Mouse (Mus musculus): ENCODE data around the gene Wnk4.

The Wnk4 gene

DNA sequence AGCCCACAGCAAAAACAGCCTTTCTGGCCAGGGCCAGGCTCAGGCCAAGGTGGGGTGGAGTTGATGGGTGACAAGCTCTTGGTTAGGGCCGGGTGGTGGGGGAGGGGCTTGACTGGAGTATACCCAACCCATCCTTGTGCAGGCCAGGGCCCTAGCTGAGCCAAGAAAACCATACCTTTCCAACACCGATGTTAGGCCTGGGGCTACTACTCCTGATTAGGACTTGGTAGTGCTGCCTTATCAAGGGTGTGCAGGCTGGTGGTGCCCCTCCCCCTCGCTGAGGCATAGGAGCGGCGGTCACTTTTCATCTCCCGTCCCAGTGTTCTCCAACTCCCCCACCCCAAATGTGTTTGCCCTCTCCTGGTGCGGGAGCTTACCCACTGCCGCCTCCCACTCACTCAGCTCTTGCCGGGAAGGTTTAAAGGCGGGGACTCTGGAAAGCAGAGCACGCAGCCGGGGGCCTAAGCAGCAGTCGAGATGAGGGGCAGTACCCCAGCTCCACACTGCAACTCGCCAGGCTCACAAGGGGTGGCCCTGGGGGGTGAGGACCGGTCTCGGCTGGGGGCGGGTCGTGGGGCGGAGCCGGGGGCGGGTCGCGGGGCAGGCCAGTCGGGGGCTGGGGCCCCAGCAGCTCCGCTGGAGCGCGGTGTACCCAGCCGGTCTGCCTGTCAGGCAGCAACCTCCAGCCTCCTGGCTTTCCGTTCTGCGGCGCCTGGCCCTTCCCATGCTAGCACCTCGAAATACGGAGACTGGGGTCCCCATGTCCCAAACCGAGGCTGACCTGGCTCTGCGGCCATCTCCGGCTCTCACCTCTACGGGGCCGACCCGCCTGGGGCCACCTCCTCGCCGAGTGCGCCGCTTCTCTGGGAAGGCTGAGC is at the start of gene Wnk4:
Gene Wnk4, plus strand, starts transcription at position 620 of the 878 bp plus-strand sequence.
- DNase-seq (ENCODE audit: low spot score): no peak

DNA sequence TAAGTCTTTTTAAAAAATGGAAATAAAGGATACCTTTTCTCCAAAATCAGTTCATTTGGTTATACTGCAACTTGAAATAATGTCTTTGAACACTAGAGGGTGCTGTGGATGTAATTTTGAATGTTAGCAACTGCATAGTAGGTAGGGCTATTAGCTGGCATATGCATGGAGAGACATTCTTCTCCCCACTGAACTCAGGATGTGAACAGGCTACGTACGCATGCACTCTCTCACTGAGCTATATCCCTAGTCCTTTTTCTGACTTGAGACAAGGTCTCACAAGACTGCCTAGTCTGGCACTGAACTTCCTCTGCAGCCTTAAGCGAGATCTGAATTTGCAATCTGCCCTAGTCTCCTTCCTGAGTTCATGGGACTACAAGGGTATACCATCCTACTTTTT is 48.4 kb upstream of the Wnk4 start:
- DNase-seq (ENCODE audit: low spot score): peak; percentile 82

GRCm38 (mm10) chr11:101216936-101217335 is 43.4 kb upstream of the Wnk4 start:
- DNase-seq (ENCODE audit: low spot score): no peak

- DNase-seq (ENCODE audit: low spot score): no peak
Measured at GRCm38 (mm10) chr11:101218436-101219055, 41.8 kb upstream of the Wnk4 start.

DNA sequence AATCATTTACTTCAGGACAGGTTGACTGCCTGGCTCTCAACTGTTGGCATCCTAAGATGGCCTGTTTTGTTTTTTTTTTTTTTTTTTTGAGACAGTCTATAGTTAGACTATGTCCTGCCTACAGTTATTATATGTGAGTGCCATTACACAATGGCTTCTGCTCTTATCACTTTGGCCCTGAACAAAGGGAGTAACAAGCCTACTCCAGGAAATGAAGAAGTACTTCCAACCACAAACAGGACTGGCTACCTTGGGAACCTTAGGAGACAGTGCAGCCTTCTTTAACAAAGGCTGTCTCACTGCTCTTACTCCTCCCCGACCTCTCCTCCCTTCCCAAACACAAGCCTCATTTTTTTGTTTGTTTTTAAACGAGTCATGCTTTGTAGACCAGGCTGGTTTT is 39.5 kb upstream of the Wnk4 start:
- no peak for DNase-seq (ENCODE audit: low spot score)

GRCm38 (mm10) chr11:101221306-101221986 is 38.9 kb upstream of the Wnk4 start:
- DNase-seq (ENCODE audit: low spot score): no peak

DNA sequence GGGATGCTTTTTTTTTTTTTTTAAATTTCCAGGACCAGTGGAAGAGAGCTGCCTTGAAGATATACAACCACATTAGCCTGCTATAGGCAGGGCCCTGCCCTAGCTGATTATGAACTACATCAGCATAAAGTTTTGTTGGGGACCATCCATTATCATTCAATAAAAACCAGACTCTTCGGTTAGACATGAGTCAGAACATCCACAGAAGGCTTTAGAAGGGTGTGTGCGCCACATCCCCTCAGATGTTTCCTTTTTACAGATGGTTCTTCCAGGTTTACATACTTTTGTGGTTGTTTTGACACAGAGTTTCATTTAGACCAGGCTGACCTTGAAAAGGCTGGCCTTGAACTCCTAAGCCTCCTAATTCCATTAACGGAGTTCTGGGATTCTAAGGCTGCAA is 36.0 kb upstream of the Wnk4 start:
- no peak for DNase-seq (ENCODE audit: low spot score)

DNA sequence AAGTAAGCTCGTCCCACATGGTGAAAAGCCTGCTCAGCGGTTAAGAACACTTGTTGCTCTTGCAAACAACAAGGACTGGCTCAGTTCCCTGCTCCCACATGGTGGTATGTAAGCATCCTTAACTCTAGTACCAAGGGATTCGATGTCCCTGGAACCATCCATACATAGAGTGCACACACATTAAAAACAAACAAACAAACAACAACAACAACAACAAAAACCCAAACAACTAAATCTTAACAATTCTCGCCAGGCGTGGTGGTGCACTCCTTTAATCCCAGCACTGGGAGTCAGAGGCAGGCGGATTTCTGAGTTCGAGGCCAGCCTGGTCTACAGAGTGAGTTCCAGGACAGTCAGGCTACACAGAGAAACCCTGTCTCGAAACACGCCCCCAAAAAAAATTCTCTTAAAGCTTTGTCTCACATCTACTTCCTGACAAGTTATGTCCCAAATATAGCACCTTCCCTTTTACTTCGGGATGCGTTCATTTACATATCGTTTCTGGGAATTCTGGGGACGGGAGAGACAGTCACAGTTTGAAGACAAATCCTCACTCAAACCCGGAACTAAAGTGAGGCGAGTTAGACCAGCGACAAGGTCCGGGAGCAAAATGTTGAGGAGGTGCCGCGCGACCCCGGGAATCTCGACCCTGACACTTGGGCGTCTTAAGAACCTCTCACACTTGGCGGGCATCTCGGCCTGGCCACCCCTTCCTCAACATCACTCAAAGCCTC is 34.9 kb upstream of the Wnk4 start:
- no peak for DNase-seq (ENCODE audit: low spot score)

- DNase-seq (ENCODE audit: low spot score): peak; percentile 65
Measured at GRCm38 (mm10) chr11:101226065-101226701, 34.2 kb upstream of the Wnk4 start, which contains the start of gene Ezh1. Gene Ezh1 (minus strand): TSS chr11:101226463.

DNA sequence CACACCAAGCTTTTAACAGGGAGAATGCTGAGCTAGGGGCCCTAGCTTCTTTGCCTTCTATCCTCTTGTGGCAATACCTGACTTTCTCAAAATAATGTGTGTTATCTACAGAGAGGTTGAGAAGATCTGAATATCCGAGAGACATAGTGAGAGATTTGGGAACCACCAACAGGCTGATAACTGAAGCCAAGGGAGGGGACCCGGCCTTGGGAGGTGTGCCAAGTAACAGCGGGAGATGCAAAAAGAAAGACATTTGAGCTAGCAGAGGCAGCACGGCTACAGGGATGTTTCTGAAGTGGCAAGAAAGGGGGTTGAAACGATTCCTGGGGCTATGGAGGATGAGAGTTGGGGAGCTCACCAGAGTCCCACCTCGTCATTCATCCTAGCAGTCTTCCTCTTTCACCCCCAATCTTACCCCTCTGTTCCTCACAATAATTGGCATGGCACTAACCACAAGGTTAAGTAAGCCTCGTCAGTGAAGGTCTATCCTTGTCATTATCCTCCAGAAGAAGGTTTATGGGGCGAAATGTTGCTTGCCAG is 30.9 kb upstream of the Wnk4 start:
- no peak for DNase-seq (ENCODE audit: low spot score)

GRCm38 (mm10) chr11:101230061-101230511 is 30.3 kb upstream of the Wnk4 start:
- no peak for DNase-seq (ENCODE audit: low spot score)

DNA sequence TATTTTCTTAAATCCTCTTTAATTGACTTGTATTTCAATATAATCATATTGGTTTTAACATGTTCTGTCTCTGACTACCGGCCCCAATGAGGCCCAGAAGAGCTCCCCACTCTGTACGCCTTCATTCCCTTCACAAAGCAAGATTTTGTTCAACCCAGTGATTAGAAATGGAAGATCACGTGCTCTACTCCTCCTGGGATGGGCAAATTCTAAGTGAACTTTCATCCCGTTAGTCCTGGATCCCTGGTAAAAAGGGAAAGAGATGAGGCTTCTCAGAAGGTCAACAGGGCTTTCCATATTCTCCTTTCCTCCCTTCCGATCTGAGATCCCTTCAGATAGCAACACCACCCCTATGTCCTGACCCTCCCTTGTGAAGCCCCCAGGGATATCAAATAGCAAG is 29.8 kb upstream of the Wnk4 start:
- no peak for DNase-seq (ENCODE audit: low spot score)

GRCm38 (mm10) chr11:101230991-101231871 is 29.1 kb upstream of the Wnk4 start:
- no peak for DNase-seq (ENCODE audit: low spot score)

- DNase-seq (ENCODE audit: low spot score): no peak
Measured at GRCm38 (mm10) chr11:101232010-101232839, 28.1 kb upstream of the Wnk4 start.

- DNase-seq (ENCODE audit: low spot score): no peak
Measured at GRCm38 (mm10) chr11:101233240-101233639, 27.1 kb upstream of the Wnk4 start.

GRCm38 (mm10) chr11:101234124-101234523 is 26.2 kb upstream of the Wnk4 start:
- DNase-seq (ENCODE audit: low spot score): no peak

GRCm38 (mm10) chr11:101235429-101235828 is 24.9 kb upstream of the Wnk4 start:
- DNase-seq (ENCODE audit: low spot score): no peak

GRCm38 (mm10) chr11:101236782-101237181 is 23.6 kb upstream of the Wnk4 start:
- DNase-seq (ENCODE audit: low spot score): no peak

- no peak for DNase-seq (ENCODE audit: low spot score)
Measured at GRCm38 (mm10) chr11:101238071-101238647, 22.2 kb upstream of the Wnk4 start.
